Mouse (Mus musculus): ENCODE measurements at regions not wholly inside any gene's neighbourhood (a gene's known extent, or its start where the extent isn't known, plus 50 kb on each side); places are given as distances from the start of the nearest gene placed in this dataset.
A peak's percentile ranks its signal among the peaks of the same experiment; 100 is the strongest.
"Not testable (repeated sequence)": the region's sequence is repeated elsewhere in the genome, so short reads cannot be mapped to it uniquely, and the experiment has no call there.

DNA sequence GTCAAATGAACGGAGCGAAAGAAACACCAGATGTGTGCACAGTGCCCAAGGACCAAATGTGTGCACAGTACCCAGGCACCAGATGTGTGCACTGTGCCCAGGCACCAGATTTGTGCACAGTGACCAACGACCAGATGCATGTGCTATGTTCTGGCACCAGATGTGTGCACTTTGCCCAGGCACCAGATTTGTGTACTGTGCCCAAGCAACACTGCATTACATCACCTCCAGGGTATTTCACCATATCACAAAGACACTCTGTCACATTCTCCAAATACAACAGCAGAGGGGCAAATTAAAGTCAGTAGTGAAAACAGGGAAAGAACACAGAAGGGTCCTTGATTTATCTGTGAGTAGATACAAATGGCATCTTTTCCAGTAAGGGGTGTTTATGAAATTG is 93.4 kb downstream of the Mettl4 start:
- Histone ChIP-seq H3K27me3 (ENCODE audit: insufficient read depth, low read length) (no peaks in the 10 kb centered on the region), H3K9me3 (ENCODE audit: low read length) (peaks cover 8% of the 10 kb centered on the region), H3K36me3 (ENCODE audit: insufficient read depth, low read length) (no peaks in the 10 kb centered on the region), H3K4me1 (replicated peaks; ENCODE audit: low read depth, low read length) (peaks cover 13% of the 10 kb centered on the region), H3K4me3 (replicated peaks; ENCODE audit: low read length) (no peak overlapping the region)
- TF ChIP-seq CTCF (conservative IDR thresholded peaks at IDR 0.05; ENCODE audit: low read length) (no peak), POU5F1 (IDR thresholded peaks at IDR 0.05; ENCODE audit: borderline replicate concordance, low read length) (no peak), NANOG (IDR thresholded peaks at IDR 0.05; ENCODE audit: borderline replicate concordance, low read length) (no peak)

DNA sequence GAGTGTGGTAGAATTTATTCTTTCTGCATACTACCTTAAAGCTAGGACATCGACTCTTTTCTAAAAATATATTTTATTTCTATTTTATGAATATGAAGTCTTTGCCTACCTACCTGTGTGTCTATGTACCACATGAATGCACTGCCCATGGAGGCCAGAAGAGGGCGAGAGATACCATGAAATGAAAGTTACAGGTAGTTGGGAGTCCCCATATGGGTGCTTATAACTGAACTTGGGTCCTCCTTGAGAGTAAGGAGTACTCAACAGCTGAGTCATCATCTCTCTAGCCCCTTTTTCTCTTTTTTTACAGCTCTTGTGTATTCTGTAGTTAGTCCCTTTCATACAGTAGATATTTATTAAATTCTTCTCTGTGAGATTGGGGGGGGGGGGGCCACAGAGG is 94.3 kb downstream of the Mettl4 start:
- Histone ChIP-seq H3K27me3 (ENCODE audit: insufficient read depth, low read length) (no peaks in the 10 kb centered on the region), H3K36me3 (ENCODE audit: insufficient read depth, low read length) (no peaks in the 10 kb centered on the region), H3K4me1 (replicated peaks; ENCODE audit: low read depth, low read length) (peaks cover 20% of the 10 kb centered on the region), H3K4me3 (replicated peaks; ENCODE audit: low read length) (no peak overlapping the region), H3K9me3 (ENCODE audit: low read length) (peaks cover 8% of the 10 kb centered on the region)
- TF ChIP-seq CTCF (conservative IDR thresholded peaks at IDR 0.05; ENCODE audit: low read length) = peak; percentile 18; the same call in 1 of the 2 replicates
- TF ChIP-seq NANOG (IDR thresholded peaks at IDR 0.05; ENCODE audit: borderline replicate concordance, low read length) = no peak

DNA sequence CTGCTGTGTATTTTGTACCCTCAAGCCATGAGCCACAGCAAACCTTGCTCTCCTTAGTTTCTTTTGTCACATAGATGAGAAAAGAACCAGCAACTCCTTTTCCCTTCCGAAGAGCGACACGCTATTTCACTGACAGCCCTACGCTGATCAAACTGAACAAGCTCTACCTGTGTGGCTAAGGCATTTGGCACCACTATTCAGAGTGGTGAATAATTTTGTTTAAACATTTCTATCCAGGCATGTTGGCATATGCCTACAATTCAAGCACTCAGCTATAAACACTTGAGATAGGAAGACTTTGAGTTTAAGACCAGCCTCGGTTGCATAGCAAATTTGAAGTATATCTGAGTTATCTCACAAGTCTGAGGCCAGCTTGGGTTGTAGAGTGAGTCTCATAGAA is 95.2 kb downstream of the Mettl4 start:
- TF ChIP-seq POU5F1 (IDR thresholded peaks at IDR 0.05; ENCODE audit: borderline replicate concordance, low read length) (no peak), CTCF (conservative IDR thresholded peaks at IDR 0.05; ENCODE audit: low read length) (no peak), NANOG (IDR thresholded peaks at IDR 0.05; ENCODE audit: borderline replicate concordance, low read length) (no peak)
- Histone ChIP-seq H3K4me1 (replicated peaks; ENCODE audit: low read depth, low read length) (peaks cover 27% of the 10 kb centered on the region), H3K27me3 (ENCODE audit: insufficient read depth, low read length) (no peaks in the 10 kb centered on the region), H3K4me3 (replicated peaks; ENCODE audit: low read length) (no peak overlapping the region), H3K9me3 (ENCODE audit: low read length) (peaks cover 8% of the 10 kb centered on the region), H3K36me3 (ENCODE audit: insufficient read depth, low read length) (no peaks in the 10 kb centered on the region)

DNA sequence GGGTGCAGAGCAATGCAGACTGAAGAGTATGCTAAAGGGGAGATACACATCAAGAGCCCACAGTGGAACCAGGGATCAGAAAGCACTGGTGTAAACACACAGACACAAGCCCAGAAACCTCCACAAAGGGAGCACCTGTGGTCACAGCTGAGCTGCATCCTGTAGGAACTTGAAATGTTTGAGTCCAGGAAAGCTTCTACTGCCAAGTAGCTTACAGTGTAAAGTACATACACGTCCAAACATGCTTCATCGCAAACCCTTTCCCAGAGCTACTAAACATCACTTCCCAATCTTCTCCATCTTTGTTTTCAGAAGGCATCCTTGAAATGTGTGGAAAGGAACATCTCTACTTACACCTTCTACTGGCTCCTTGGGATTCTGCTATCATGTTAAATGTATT is 97.4 kb downstream of the Mettl4 start:
- no peaks in the 10 kb centered on the region for H3K36me3 ChIP-seq (ENCODE audit: insufficient read depth, low read length)
- peaks cover 48% of the 10 kb centered on the region for H3K4me1 ChIP-seq (replicated peaks; ENCODE audit: low read depth, low read length)
- H3K27me3 ChIP-seq (ENCODE audit: insufficient read depth, low read length) = no peaks in the 10 kb centered on the region
- TF ChIP-seq NANOG (IDR thresholded peaks at IDR 0.05; ENCODE audit: borderline replicate concordance, low read length) = no peak
- no peak for TF ChIP-seq CTCF (conservative IDR thresholded peaks at IDR 0.05; ENCODE audit: low read length)
- TF ChIP-seq POU5F1 (IDR thresholded peaks at IDR 0.05; ENCODE audit: borderline replicate concordance, low read length) = no peak
- peaks cover 8% of the 10 kb centered on the region for H3K9me3 ChIP-seq (ENCODE audit: low read length)
- no peak overlapping the region for H3K4me3 ChIP-seq (replicated peaks; ENCODE audit: low read length)

DNA sequence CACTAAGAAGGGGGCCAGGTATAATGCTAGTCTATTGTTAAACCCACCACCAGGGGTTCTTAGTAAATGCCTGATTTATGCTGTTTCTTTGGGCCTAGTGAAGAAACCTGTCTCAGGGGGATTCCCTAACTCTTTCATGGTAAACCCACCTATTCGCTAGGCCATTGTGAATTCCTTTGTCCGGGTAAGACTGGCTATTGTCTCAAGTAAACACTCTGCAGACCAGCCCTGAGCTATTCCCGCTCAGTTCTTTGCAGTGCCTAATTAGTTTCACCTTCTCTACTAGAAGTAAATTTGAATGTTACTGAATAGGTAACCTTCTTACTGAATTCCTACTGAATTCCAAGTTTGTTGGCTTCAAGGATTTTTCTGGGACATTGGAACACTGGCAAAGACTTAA is 98.3 kb downstream of the Mettl4 start:
- peak; percentile 73 for TF ChIP-seq NANOG (IDR thresholded peaks at IDR 0.05; ENCODE audit: borderline replicate concordance, low read length)
- not testable (repeated sequence) for H3K9me3 ChIP-seq (ENCODE audit: low read length); H3K36me3 ChIP-seq (ENCODE audit: insufficient read depth, low read length); H3K27me3 ChIP-seq (ENCODE audit: insufficient read depth, low read length)
- Histone ChIP-seq H3K4me3 (replicated peaks; ENCODE audit: low read length) (0 out of 2 replicates have a peak overlapping the region, but pooled peaks have one; percentile 10), H3K4me1 (replicated peaks; ENCODE audit: low read depth, low read length) (peaks cover 51% of the 10 kb centered on the region)

All from E14TG2a.4 (cell line).